Mouse (Mus musculus): ENCODE data around the gene Ndufa4l2. TPM values are rescaled to one million over a fixed set of nuclear protein-coding genes. Genes with fewer than 3 reads are reported as not detected.

Gene Ndufa4l2
- polyA plus RNA-seq, 1 experiment from 2014 or later = 17.6 TPM

GRCm38 (mm10) chr10:127515271-127515982, 660 bp downstream of the Ndufa4l2 start:
- H3K4me1 ChIP-seq (replicated peaks; ENCODE audit: control insufficient read depth, insufficient read depth, low read length) = peaks cover 43% of the 10 kb centered on the region
- no peak overlapping the region for H3K4me3 ChIP-seq (replicated peaks; ENCODE audit: low read length)
- peaks cover 13% of the 10 kb centered on the region for H3K27me3 ChIP-seq (replicated peaks; ENCODE audit: control insufficient read depth, insufficient read depth, low read length)
- peaks cover 2% of the 10 kb centered on the region; the same call in 1 of the 2 replicates for H3K36me3 ChIP-seq (ENCODE audit: control insufficient read depth, insufficient read depth)
- H3K4me2 ChIP-seq (ENCODE audit: low read length) = no peak overlapping the region
- no peaks in the 10 kb centered on the region for H3K9me3 ChIP-seq (ENCODE audit: control insufficient read depth, low read length)
- H3K27ac ChIP-seq (ENCODE audit: low read length) = no peak overlapping the region
- WGBS = 29% methylated on average over 9 of the region's 9 CpGs
- H3K9ac ChIP-seq (replicated peaks; ENCODE audit: low read depth, low read length) = no peak overlapping the region
- no peak for ATAC-seq

- H3K36me3 ChIP-seq (ENCODE audit: control insufficient read depth, insufficient read depth) = peaks cover 2% of the 10 kb centered on the region; the same call in 1 of the 2 replicates
Measured at GRCm38 (mm10) chr10:127515983-127516459, 1.3 kb downstream of the Ndufa4l2 start.

GRCm38 (mm10) chr10:127516576-127517260, 2.0 kb downstream of the Ndufa4l2 start:
- WGBS = 11% methylated on average over 30 of the region's 30 CpGs
- H3K9me3 ChIP-seq (ENCODE audit: control insufficient read depth, low read length) = no peaks in the 10 kb centered on the region
- H3K9ac ChIP-seq (replicated peaks; ENCODE audit: low read depth, low read length) = no peak overlapping the region
- peaks cover 13% of the 10 kb centered on the region for H3K27me3 ChIP-seq (replicated peaks; ENCODE audit: control insufficient read depth, insufficient read depth, low read length)
- peaks cover 40% of the 10 kb centered on the region for H3K4me1 ChIP-seq (replicated peaks; ENCODE audit: control insufficient read depth, insufficient read depth, low read length)
- no peak overlapping the region for H3K4me3 ChIP-seq (replicated peaks; ENCODE audit: low read length)
- no peak for ATAC-seq
- H3K27ac ChIP-seq (ENCODE audit: low read length) = no peak overlapping the region
- H3K4me2 ChIP-seq (ENCODE audit: low read length) = no peak overlapping the region
- peaks cover 2% of the 10 kb centered on the region; the same call in 1 of the 2 replicates for H3K36me3 ChIP-seq (ENCODE audit: control insufficient read depth, insufficient read depth)

More at GRCm38 (mm10) chr10:127515983-127516459, 1.3 kb downstream of the Ndufa4l2 start:
- Histone ChIP-seq H3K9me3 (ENCODE audit: control insufficient read depth, low read length) (no peaks in the 10 kb centered on the region), H3K9ac (replicated peaks; ENCODE audit: low read depth, low read length) (no peak overlapping the region), H3K4me1 (replicated peaks; ENCODE audit: control insufficient read depth, insufficient read depth, low read length) (peaks cover 40% of the 10 kb centered on the region), H3K4me3 (replicated peaks; ENCODE audit: low read length) (no peak overlapping the region), H3K27me3 (replicated peaks; ENCODE audit: control insufficient read depth, insufficient read depth, low read length) (peaks cover 13% of the 10 kb centered on the region), H3K27ac (ENCODE audit: low read length) (no peak overlapping the region), H3K4me2 (ENCODE audit: low read length) (no peak overlapping the region)
- 31% methylated on average over 8 of the region's 8 CpGs for WGBS
- ATAC-seq = no peak

GRCm38 (mm10) chr10:127517941-127518340, 3.2 kb downstream of the Ndufa4l2 start:
- no peaks in the 10 kb centered on the region for H3K9me3 ChIP-seq (ENCODE audit: control insufficient read depth, low read length)
- no peak overlapping the region for H3K27ac ChIP-seq (ENCODE audit: low read length)
- H3K9ac ChIP-seq (replicated peaks; ENCODE audit: low read depth, low read length) = no peak overlapping the region
- H3K4me2 ChIP-seq (ENCODE audit: low read length) = no peak overlapping the region
- peaks cover 30% of the 10 kb centered on the region for H3K4me1 ChIP-seq (replicated peaks; ENCODE audit: control insufficient read depth, insufficient read depth, low read length)
- H3K27me3 ChIP-seq (replicated peaks; ENCODE audit: control insufficient read depth, insufficient read depth, low read length) = peaks cover 13% of the 10 kb centered on the region
- H3K4me3 ChIP-seq (replicated peaks; ENCODE audit: low read length) = no peak overlapping the region
- peaks cover 2% of the 10 kb centered on the region; the same call in 1 of the 2 replicates for H3K36me3 ChIP-seq (ENCODE audit: control insufficient read depth, insufficient read depth)
- 95% methylated on average over 22 of the region's 22 CpGs for WGBS
- ATAC-seq = no peak

- Histone ChIP-seq H3K9ac (replicated peaks; ENCODE audit: low read depth, low read length) (no peak overlapping the region), H3K9me3 (ENCODE audit: control insufficient read depth, low read length) (no peaks in the 10 kb centered on the region), H3K36me3 (ENCODE audit: control insufficient read depth, insufficient read depth) (peaks cover 2% of the 10 kb centered on the region; the same call in 1 of the 2 replicates), H3K4me1 (replicated peaks; ENCODE audit: control insufficient read depth, insufficient read depth, low read length) (peaks cover 18% of the 10 kb centered on the region), H3K4me2 (ENCODE audit: low read length) (no peak overlapping the region), H3K4me3 (replicated peaks; ENCODE audit: low read length) (no peak overlapping the region), H3K27ac (ENCODE audit: low read length) (no peak overlapping the region), H3K27me3 (replicated peaks; ENCODE audit: control insufficient read depth, insufficient read depth, low read length) (peaks cover 16% of the 10 kb centered on the region)
- WGBS = 96% methylated on average over 25 of the region's 26 CpGs
- ATAC-seq = no peak
Measured at GRCm38 (mm10) chr10:127519041-127519701, 4.4 kb downstream of the Ndufa4l2 start.

GRCm38 (mm10) chr10:127519903-127520713, 5.3 kb downstream of the Ndufa4l2 start:
- no peak overlapping the region for H3K9ac ChIP-seq (replicated peaks; ENCODE audit: low read depth, low read length)
- H3K36me3 ChIP-seq (ENCODE audit: control insufficient read depth, insufficient read depth) = peaks cover 2% of the 10 kb centered on the region; the same call in 1 of the 2 replicates
- peaks cover 23% of the 10 kb centered on the region for H3K4me1 ChIP-seq (replicated peaks; ENCODE audit: control insufficient read depth, insufficient read depth, low read length)
- ATAC-seq = no peak
- H3K4me2 ChIP-seq (ENCODE audit: low read length) = no peak overlapping the region
- no peaks in the 10 kb centered on the region for H3K9me3 ChIP-seq (ENCODE audit: control insufficient read depth, low read length)
- peaks cover 14% of the 10 kb centered on the region for H3K27me3 ChIP-seq (replicated peaks; ENCODE audit: control insufficient read depth, insufficient read depth, low read length)
- no peak overlapping the region for H3K27ac ChIP-seq (ENCODE audit: low read length)
- 93% methylated on average over 36 of the region's 37 CpGs for WGBS
- no peak overlapping the region for H3K4me3 ChIP-seq (replicated peaks; ENCODE audit: low read length)

- Histone ChIP-seq H3K36me3 (ENCODE audit: control insufficient read depth, insufficient read depth) (peaks cover 2% of the 10 kb centered on the region; the same call in 1 of the 2 replicates), H3K9ac (replicated peaks; ENCODE audit: low read depth, low read length) (peak overlapping the region; percentile 39), H3K4me3 (replicated peaks; ENCODE audit: low read length) (no peak overlapping the region), H3K4me2 (ENCODE audit: low read length) (no peak overlapping the region), H3K9me3 (ENCODE audit: control insufficient read depth, low read length) (no peaks in the 10 kb centered on the region), H3K27ac (ENCODE audit: low read length) (no peak overlapping the region), H3K4me1 (replicated peaks; ENCODE audit: control insufficient read depth, insufficient read depth, low read length) (peaks cover 27% of the 10 kb centered on the region), H3K27me3 (replicated peaks; ENCODE audit: control insufficient read depth, insufficient read depth, low read length) (peaks cover 10% of the 10 kb centered on the region)
- no peak for ATAC-seq
- WGBS = 92% methylated on average over 20 of the region's 20 CpGs
Measured at GRCm38 (mm10) chr10:127520714-127521357, 6.1 kb downstream of the Ndufa4l2 start.

GRCm38 (mm10) chr10:127521611-127522080, 6.9 kb downstream of the Ndufa4l2 start:
- H3K36me3 ChIP-seq (ENCODE audit: control insufficient read depth, insufficient read depth) = peaks cover 2% of the 10 kb centered on the region; the same call in 1 of the 2 replicates
- H3K27ac ChIP-seq (ENCODE audit: low read length) = no peak overlapping the region
- no peak; the same call in 1 of the 2 replicates for ATAC-seq
- H3K4me3 ChIP-seq (replicated peaks; ENCODE audit: low read length) = peak overlapping the region; percentile 48
- peaks cover 16% of the 10 kb centered on the region for H3K27me3 ChIP-seq (replicated peaks; ENCODE audit: control insufficient read depth, insufficient read depth, low read length)
- H3K4me1 ChIP-seq (replicated peaks; ENCODE audit: control insufficient read depth, insufficient read depth, low read length) = peaks cover 33% of the 10 kb centered on the region
- peak overlapping the region; percentile 58 for H3K4me2 ChIP-seq (ENCODE audit: low read length)
- H3K9ac ChIP-seq (replicated peaks; ENCODE audit: low read depth, low read length) = peak overlapping the region; percentile 39
- WGBS = 7% methylated on average over 12 of the region's 12 CpGs
- no peaks in the 10 kb centered on the region for H3K9me3 ChIP-seq (ENCODE audit: control insufficient read depth, low read length)
